Mouse (Mus musculus) heart, embryonic 16.5 days (tissue): ENCODE results near the gene Arhgef19. TPM values are rescaled to one million over a fixed set of nuclear protein-coding genes. Genes with fewer than 3 reads are reported as not detected.

Experiments used
- ATAC-seq: fragments of 200-750 bp; cut with Nextera tagmentation; replicated peaks from 2 replicates; pipeline ENCODE4 v1.8.0; 2017; ENCODE audit warnings: moderate number of reproducible peaks; ENCODE audit not compliant: insufficient read depth, low FRiP score; ENCODE audit errors: extremely low read depth
- H3K27ac ChIP-seq: fragments of 300-500 bp; sonication (generic); 2 replicates; pipeline ENCODE4 v1.5.1; 2014; ENCODE audit warnings: mild to moderate bottlenecking, low read length, control low read depth, moderate library complexity
- H3K27me3 ChIP-seq: fragments of 300-500 bp; sonication (generic); 2 replicates; pipeline ENCODE4 v1.6.1; 2014; ENCODE audit warnings: low read length, mixed read lengths; ENCODE audit not compliant: control insufficient read depth, insufficient read depth
- H3K36me3 ChIP-seq: fragments of 300-500 bp; sonication (generic); 2 replicates; pipeline ENCODE4 v1.6.1; 2014; ENCODE audit not compliant: control insufficient read depth, insufficient read depth
- H3K4me1 ChIP-seq: fragments of 300-500 bp; sonication (generic); 2 replicates; pipeline ENCODE4 v1.6.1; 2014; ENCODE audit warnings: low read length, mixed read lengths; ENCODE audit not compliant: control insufficient read depth, insufficient read depth
- H3K4me2 ChIP-seq: fragments of 300-500 bp; sonication (generic); 2 replicates; pipeline ENCODE4 v1.6.1; 2014; ENCODE audit warnings: low read depth, mild to moderate bottlenecking, control low read depth, low read length
- H3K4me3 ChIP-seq: fragments of 300-500 bp; sonication (generic); 2 replicates; pipeline ENCODE4 v1.5.1; 2014; ENCODE audit warnings: mild to moderate bottlenecking, control low read depth, low read length
- H3K9ac ChIP-seq: fragments of 300-500 bp; sonication (generic); 2 replicates; pipeline ENCODE4 v1.6.1; 2014; ENCODE audit warnings: low read length, control low read depth
- H3K9me3 ChIP-seq: fragments of 300-500 bp; sonication (generic); replicated peaks from 2 replicates; pipeline ENCODE4 v1.6.1; 2016; ENCODE audit warnings: low read length; ENCODE audit not compliant: control insufficient read depth
- WGBS: fragments of 180-500 bp; shearing (Covaris S2); extraction: QIAGEN DNeasy Blood & Tissue Kit; methylation state at CpG from one replicate; pipeline ENCODE4 v1.1.7; 2014; 5-methylcytosine and 5-hydroxymethylcytosine counted together
- polyA plus RNA-seq: library from polyadenylated mRNA; unstranded; fragments of >200 nt; fragmentation: Nextera tagmentation; extraction: Ambion mirVana; gene quantifications from 2 replicates; pipeline ENCODE4 v1.2.1, GENCODE M21; 2015

Arhgef19 gene
- 2.3 and 4.0 TPM in 2 replicates for polyA plus RNA-seq

DNA sequence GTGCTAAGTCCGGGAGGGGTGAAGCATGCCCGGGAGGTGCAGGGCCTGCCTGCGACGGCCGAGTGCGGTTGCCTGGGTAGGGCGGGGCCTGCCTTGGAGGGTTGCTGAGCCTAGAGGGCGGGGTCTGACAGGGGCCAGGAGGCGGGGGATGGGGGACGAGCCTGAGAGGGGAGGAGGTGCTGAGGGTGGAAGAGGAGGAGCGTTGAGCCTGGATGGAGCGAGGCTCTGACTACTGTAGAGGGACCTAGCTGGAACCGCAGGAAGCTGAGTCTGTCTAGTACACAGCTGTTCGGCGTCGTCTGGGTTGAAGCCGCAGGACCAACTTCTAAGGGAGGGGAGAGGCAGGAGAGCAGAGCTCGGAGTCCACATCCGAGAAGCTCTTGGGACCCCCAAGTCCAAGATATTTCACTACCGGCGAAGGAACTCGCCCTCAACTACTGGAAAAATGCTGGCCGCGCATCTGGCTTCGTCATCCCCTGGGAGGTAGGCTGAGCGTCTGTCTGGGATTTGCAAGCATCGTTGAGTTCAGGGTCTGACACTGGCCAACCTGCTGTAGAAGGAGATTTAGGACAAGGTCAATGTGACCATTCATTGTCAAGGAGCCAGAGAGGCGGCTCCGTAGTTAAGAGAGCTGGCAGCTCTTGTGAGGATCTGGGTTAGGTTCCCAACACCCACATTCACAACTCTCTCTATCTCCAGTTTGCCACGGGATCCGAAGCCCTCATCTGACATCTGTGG is at the start of gene Arhgef19:
Gene Arhgef19, plus strand, starts transcription at position 112 of the 738 bp plus-strand sequence.
- under 1% methylated on average over 30 of the region's 31 CpGs for WGBS

DNA sequence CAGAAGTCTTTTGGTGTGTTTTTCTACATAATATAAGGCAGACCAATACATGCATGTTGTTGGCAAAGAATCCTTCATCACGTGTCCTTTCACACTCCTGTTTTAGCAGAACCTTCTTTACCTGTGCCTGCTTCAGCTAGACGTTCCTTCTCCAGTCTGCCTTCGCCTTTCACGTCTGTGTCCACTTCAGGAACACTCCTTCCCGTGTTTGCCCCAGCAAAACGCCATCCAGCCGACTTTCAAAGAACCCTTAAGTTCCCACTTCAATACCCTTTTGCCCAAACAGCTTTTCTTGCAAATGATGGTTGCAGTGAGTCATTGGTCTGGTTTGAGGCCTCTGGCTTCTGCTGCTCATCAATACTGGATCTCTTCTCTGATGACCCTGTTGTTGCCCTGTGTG is 48.0 kb upstream of the Arhgef19 start:
- H3K27me3 ChIP-seq = no peaks in the 10 kb centered on the region
- no peak overlapping the region for H3K4me2 ChIP-seq
- H3K9ac ChIP-seq = no peak overlapping the region
- H3K4me3 ChIP-seq = no peak overlapping the region
- peaks cover 16% of the 10 kb centered on the region for H3K36me3 ChIP-seq
- WGBS = 88% methylated on average over 7 of the region's 7 CpGs
- ATAC-seq = no peak
- H3K9me3 ChIP-seq = no peaks in the 10 kb centered on the region
- H3K27ac ChIP-seq = no peak overlapping the region
- H3K4me1 ChIP-seq = peaks cover 13% of the 10 kb centered on the region

More for the DNA sequence above, at the start of gene Arhgef19:
- peak; percentile 92 for ATAC-seq
- Histone ChIP-seq H3K4me2 (peak within 1 kb of the TSS; percentile 83), H3K27me3 (peaks cover 58% of the 10 kb centered on the region), H3K27ac (peak within 1 kb of the TSS; percentile 42), H3K9ac (peak within 1 kb of the TSS; percentile 55), H3K4me1 (peaks cover 25% of the 10 kb centered on the region), H3K4me3 (peak within 1 kb of the TSS; percentile 41), H3K9me3 (no peaks in the 10 kb centered on the region), H3K36me3 (no peaks in the 10 kb centered on the region)

DNA sequence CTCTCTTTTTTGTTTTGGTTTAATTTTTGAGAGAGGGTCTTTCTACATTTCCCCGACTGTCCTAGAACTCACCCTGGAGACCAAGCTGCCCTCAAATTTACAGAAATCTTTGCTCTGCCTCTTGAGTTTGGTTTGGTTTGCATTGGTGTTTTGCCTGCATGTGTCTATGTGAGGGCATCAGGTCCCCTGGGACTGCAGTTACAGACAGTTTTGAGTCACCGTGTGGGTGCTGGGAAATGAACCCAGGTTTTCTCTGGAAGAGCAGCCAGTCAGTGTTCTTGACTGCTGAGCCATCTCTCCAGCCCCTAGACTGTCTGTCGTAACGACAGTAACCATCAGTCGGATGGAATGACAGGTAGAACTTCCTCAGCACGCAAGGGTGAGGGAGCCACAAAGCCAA is 44.7 kb upstream of the Arhgef19 start:
- 91% methylated on average over 6 of the region's 6 CpGs for WGBS
- H3K4me3 ChIP-seq = no peak overlapping the region
- no peak overlapping the region for H3K9ac ChIP-seq
- no peaks in the 10 kb centered on the region for H3K4me1 ChIP-seq
- H3K27me3 ChIP-seq = no peaks in the 10 kb centered on the region
- H3K9me3 ChIP-seq = no peaks in the 10 kb centered on the region
- ATAC-seq = no peak
- H3K4me2 ChIP-seq = no peak overlapping the region
- H3K36me3 ChIP-seq = peaks cover 40% of the 10 kb centered on the region
- H3K27ac ChIP-seq = no peak overlapping the region

DNA sequence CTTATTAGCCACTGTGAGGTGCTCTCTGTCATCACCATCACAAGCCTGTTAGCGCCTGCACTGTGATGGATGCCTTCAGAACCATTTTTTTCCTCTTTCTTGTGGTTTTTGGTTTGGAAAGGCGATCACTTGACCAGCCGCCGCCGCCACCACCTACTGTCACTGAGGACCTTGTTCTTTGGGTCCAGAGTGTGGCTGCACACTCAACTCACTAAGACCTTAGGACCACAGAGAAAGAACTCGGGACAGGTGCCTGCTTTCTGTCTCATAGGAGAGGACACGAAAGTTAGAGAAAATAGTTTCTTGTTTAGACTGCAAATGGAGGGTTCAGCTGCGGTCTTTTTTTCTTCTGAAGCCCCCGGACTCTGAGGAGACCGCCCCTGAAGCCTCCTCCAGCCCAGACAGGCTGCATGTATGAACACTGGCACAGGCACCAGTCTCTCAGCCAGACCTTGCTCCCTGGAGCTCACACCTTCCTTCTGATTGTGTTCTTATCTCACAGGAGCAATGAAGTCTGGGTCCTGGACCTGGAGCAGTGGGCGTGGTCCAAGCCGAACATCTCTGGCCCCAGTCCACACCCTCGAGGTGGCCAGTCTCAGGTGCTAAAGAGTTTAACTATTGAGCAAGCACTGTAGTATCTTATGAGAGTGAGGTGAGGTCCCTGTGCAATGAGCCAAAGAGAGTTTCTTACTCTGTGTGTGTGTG is 42.2 kb upstream of the Arhgef19 start:
- WGBS = 96% methylated on average over 13 of the region's 13 CpGs
- H3K9me3 ChIP-seq = no peaks in the 10 kb centered on the region
- no peak for ATAC-seq
- 0 out of 2 replicates have a peak, but pooled peaks cover 2% of the 10 kb centered on the region for H3K4me1 ChIP-seq
- no peak overlapping the region for H3K9ac ChIP-seq
- H3K4me3 ChIP-seq = no peak overlapping the region
- no peaks in the 10 kb centered on the region for H3K27me3 ChIP-seq
- no peak overlapping the region for H3K4me2 ChIP-seq
- H3K36me3 ChIP-seq = peaks cover 50% of the 10 kb centered on the region
- no peak overlapping the region for H3K27ac ChIP-seq

DNA sequence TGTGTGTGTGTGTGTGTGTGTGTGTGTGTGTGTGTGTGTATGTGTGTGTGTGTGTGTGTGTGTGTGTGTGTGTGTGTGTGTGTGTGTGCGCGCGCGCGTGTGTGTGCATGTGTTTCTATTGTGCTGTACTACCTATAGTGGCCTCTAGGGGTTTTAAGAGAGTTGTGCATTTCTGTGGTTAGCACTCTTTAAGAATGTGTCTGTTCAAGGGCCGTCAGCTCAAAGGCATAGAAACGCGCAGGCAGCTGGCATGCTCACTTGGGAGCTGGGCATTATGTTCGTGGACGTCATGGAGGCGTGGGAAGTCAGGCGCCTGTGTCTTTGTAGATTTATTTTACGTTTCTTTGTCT is 41.6 kb upstream of the Arhgef19 start:
- H3K4me3 ChIP-seq = no peak overlapping the region

DNA sequence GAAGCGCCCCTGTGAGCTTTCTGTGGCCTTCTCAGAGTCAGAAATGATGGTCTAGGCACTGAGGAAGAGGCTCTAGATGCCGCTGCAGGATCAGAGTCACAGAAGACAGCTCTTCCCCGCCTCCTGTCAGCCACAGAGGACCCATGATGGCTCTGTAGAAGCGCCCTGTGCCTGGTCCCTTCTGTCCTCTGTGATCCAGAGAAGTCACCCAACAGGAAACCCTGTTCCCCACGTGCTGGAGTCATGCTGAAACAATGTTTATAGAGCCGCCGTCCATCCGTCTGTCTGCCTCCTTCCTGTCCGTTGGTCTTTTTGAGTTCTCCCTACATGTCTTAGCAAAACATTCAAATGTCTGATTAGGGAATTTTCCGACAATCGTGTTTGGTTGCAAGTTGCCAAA is 38.4 kb upstream of the Arhgef19 start:
- Histone ChIP-seq H3K9ac (no peak overlapping the region), H3K4me1 (0 out of 2 replicates have a peak, but pooled peaks cover 2% of the 10 kb centered on the region), H3K27me3 (no peaks in the 10 kb centered on the region), H3K27ac (peak overlapping the region; percentile 51), H3K4me3 (no peak overlapping the region), H3K36me3 (peaks cover 42% of the 10 kb centered on the region), H3K9me3 (no peaks in the 10 kb centered on the region), H3K4me2 (no peak overlapping the region)
- no peak for ATAC-seq
- WGBS = 63% methylated on average over 11 of the region's 11 CpGs

More for the DNA sequence above, 41.6 kb upstream of the Arhgef19 start:
- no peak overlapping the region for H3K4me2 ChIP-seq
- 88% methylated on average over 13 of the region's 13 CpGs for WGBS
- H3K4me1 ChIP-seq = 0 out of 2 replicates have a peak, but pooled peaks cover 2% of the 10 kb centered on the region
- no peak overlapping the region for H3K27ac ChIP-seq
- no peak overlapping the region for H3K9ac ChIP-seq
- peaks cover 50% of the 10 kb centered on the region for H3K36me3 ChIP-seq
- no peak for ATAC-seq
- H3K27me3 ChIP-seq = no peaks in the 10 kb centered on the region
- H3K9me3 ChIP-seq = no peaks in the 10 kb centered on the region

DNA sequence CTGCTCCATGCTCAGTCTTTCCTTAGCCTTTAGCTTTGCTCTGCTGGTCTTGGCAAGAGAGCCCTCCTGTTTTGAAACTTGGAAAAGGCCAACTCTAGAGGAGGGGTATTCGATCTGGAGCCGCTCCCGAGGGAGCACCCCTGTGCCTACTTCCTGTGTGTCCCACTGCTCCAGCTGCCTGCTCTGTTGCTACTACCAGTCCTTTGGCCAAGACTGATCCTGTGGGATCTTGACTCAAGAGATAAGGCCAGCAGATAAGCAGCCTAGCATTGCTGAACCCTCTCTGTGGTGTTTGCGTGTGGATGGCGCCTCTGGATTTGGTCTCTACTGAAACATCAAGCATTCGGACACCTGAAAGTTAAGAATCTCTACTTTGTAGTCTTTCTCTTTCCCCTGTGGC is 37.1 kb upstream of the Arhgef19 start:
- H3K27ac ChIP-seq = no peak overlapping the region
- no peak overlapping the region for H3K9ac ChIP-seq
- H3K27me3 ChIP-seq = no peaks in the 10 kb centered on the region
- no peak overlapping the region for H3K4me2 ChIP-seq
- H3K9me3 ChIP-seq = no peaks in the 10 kb centered on the region
- peaks cover 31% of the 10 kb centered on the region for H3K36me3 ChIP-seq
- no peak for ATAC-seq
- H3K4me1 ChIP-seq = 0 out of 2 replicates have a peak, but pooled peaks cover 2% of the 10 kb centered on the region
- H3K4me3 ChIP-seq = no peak overlapping the region
- WGBS = 82% methylated on average over 6 of the region's 6 CpGs

DNA sequence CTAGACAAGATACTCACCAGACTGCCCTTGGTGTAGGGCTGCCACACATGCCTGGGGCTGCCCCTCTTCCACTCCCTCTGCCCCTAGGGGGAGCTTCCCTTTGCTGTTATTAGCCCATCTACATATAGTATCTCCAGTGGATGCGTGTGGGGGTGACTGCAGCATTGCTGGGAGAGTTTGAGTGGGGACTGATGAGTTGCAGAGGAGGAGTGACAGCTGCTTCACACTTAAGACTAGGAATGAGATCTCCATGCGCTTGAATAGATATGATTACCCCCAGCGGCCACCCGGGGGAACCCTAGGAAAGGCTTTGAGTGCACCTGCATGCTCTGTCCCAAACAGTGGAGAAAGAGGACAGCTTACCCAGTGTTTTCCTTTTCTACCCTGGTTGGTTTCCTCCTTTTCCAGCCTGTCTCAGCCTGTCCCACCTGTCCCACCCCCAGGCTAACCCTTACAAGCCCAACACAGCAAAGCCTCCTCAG is 34.7 kb upstream of the Arhgef19 start:
- WGBS = 47% methylated on average over 4 of the region's 4 CpGs
- Histone ChIP-seq H3K4me2 (no peak overlapping the region), H3K4me3 (no peak overlapping the region), H3K9ac (no peak overlapping the region), H3K27ac (no peak overlapping the region), H3K4me1 (0 out of 2 replicates have a peak, but pooled peaks cover 2% of the 10 kb centered on the region), H3K9me3 (no peaks in the 10 kb centered on the region), H3K36me3 (peaks cover 13% of the 10 kb centered on the region; the same call in 1 of the 2 replicates), H3K27me3 (no peaks in the 10 kb centered on the region)
- peak; percentile 55 for ATAC-seq

DNA sequence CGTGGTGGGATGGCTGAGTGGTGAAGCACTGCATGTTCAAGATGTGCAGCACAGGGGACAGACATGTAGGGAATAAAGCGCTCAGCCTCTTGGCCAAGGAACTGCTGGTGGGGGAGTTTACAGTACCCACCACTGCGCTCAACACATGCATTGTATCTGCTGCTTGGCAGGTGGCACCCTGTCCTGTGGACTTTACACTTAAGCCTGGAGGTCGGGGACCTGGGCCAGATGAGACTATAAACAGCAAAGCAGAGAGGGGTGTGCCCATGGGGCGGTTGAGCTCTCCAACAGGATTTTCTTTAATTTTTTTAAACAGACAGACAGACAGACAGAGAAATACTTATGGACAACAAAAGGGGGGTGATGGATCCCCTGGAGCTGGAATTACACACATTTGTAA is 32.2 kb upstream of the Arhgef19 start:
- WGBS = 92% methylated on average over 5 of the region's 5 CpGs
- no peak overlapping the region for H3K4me3 ChIP-seq
- ATAC-seq = no peak

More for the DNA sequence above, 32.2 kb upstream of the Arhgef19 start:
- H3K9ac ChIP-seq = no peak overlapping the region
- H3K27me3 ChIP-seq = no peaks in the 10 kb centered on the region
- H3K27ac ChIP-seq = no peak overlapping the region
- no peaks in the 10 kb centered on the region for H3K9me3 ChIP-seq
- H3K4me1 ChIP-seq = no peaks in the 10 kb centered on the region
- H3K4me2 ChIP-seq = no peak overlapping the region
- no peaks in the 10 kb centered on the region; the same call in 1 of the 2 replicates for H3K36me3 ChIP-seq
